Mouse (Mus musculus) forebrain, embryonic 11.5 days (tissue): ENCODE results near the gene Cdhr2. TPM values are rescaled to one million over a fixed set of nuclear protein-coding genes. Genes with fewer than 3 reads are reported as not detected.

Experiments
- ATAC-seq: fragments of 200-750 bp; cut with Nextera tagmentation; replicated peaks from 2 replicates; pipeline ENCODE4 v1.8.0; 2017; ENCODE audit warnings: moderate TSS enrichment; ENCODE audit not compliant: low FRiP score
- DNase-seq: peaks from one replicate; pipeline ENCODE4 v3.0.0-alpha.2; 2017; ENCODE audit warnings: low spot score
- H3K27ac ChIP-seq: fragments of 300-500 bp; sonication (generic); 2 replicates; pipeline ENCODE4 v1.5.1; 2014; ENCODE audit warnings: low read depth, low read length
- H3K27me3 ChIP-seq: fragments of 300-500 bp; sonication (generic); 2 replicates; pipeline ENCODE4 v1.6.1; 2014; ENCODE audit warnings: mild to moderate bottlenecking, low read length, mixed read lengths; ENCODE audit not compliant: control insufficient read depth, insufficient read depth
- H3K36me3 ChIP-seq: fragments of 300-500 bp; sonication (generic); 2 replicates; pipeline ENCODE4 v1.6.1; 2014; ENCODE audit warnings: mild to moderate bottlenecking, low read length, moderate library complexity, mixed read lengths; ENCODE audit not compliant: control insufficient read depth, insufficient read depth
- H3K4me1 ChIP-seq: fragments of 300-500 bp; sonication (generic); replicated peaks from 2 replicates; pipeline ENCODE4 v1.6.1; 2014; ENCODE audit warnings: low read length, mixed read lengths; ENCODE audit not compliant: control insufficient read depth, insufficient read depth
- H3K4me2 ChIP-seq: fragments of 300-500 bp; sonication (generic); 2 replicates; pipeline ENCODE4 v1.6.1; 2014; ENCODE audit warnings: low read depth, mild to moderate bottlenecking, low read length, moderate library complexity, mixed read lengths; ENCODE audit not compliant: severe bottlenecking
- H3K4me3 ChIP-seq: fragments of 300-500 bp; sonication (generic); 2 replicates; pipeline ENCODE4 v1.5.1; 2014; ENCODE audit warnings: low read depth, low read length
- H3K9ac ChIP-seq: fragments of 300-500 bp; sonication (generic); 2 replicates; pipeline ENCODE4 v1.6.1; 2014; ENCODE audit warnings: low read length
- H3K9me3 ChIP-seq: fragments of 300-500 bp; sonication (generic); 2 replicates; pipeline ENCODE4 v1.6.1; 2016; ENCODE audit warnings: low read length, mixed read lengths; ENCODE audit not compliant: control insufficient read depth
- WGBS: fragments of 180-500 bp; shearing (Covaris S2); extraction: QIAGEN DNeasy Blood & Tissue Kit; methylation state at CpG from one replicate; pipeline ENCODE4 v1.1.7; 2014; 5-methylcytosine and 5-hydroxymethylcytosine counted together
- polyA plus RNA-seq: library from polyadenylated mRNA; unstranded; fragments of >200 nt; fragmentation: Nextera tagmentation; extraction: Ambion mirVana; gene quantifications from 2 replicates; pipeline ENCODE4 v1.2.1, GENCODE M21; 2014

Cdhr2 gene
- polyA plus RNA-seq, 1 experiment from 2014 or later = not detected

DNA sequence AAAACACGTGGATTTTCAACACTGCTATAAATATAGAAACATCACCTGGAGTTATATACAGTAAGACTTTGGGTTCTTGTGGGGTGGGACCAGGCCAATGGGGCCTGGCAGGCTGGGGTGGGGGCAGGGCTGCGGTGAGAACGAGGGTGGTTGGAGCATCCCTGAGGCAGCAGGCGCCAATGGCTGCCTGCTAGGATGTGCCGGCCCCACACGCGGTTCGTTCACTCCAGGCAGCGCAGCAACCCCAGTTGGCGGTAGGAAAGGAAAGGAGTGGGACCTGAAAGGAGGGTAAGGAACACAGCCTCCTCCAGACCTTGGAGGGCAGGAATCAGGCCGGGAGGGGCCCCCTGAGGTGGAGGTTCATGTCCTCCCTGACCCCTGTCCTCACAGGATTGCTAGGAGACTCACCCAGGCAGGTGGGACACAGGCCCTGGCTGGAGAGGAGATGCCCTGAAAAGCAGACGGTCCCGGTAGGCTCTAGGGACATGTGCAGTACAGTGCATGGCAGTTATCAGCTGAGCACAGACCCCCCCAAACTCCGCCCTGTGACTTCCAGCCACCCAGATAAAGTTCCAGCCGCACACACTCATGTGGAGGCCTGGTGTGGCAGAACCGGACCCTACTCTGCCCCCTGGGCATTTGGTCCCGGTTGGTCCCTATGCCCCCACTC, 20.9 kb upstream of the Cdhr2 start:
- Histone ChIP-seq H3K36me3 (peaks cover 27% of the 10 kb centered on the region), H3K4me1 (peaks cover 5% of the 10 kb centered on the region), H3K4me3 (no peak overlapping the region), H3K9ac (no peak overlapping the region), H3K4me2 (no peak overlapping the region), H3K27me3 (no peaks in the 10 kb centered on the region), H3K9me3 (no peaks in the 10 kb centered on the region), H3K27ac (no peak overlapping the region)
- 85% methylated on average over 17 of the region's 17 CpGs for WGBS
- ATAC-seq (no peak; the same call in 1 of the 2 replicates), DNase-seq (no peak)

DNA sequence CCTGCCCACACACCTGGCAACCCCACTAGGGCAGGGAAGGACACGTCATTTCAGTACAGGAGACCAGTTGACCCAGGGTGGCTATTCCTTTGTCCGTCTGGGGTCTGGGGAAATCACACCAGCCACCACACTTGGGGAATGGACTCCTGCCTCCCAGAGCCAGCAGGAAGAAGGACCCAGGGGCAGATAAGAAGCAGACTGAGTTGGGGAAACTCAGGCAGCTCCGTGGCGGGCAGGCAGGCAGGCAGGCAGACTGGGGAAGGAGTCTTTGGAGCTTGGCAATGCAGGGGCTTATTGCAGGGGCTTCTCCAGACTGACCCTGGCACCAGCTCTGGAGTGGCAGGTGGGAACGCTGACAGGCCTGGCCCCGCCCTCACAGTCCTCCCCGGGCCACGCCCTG, 20.0 kb upstream of the Cdhr2 start:
- Histone ChIP-seq H3K4me3 (no peak overlapping the region), H3K36me3 (peaks cover 27% of the 10 kb centered on the region), H3K27me3 (no peaks in the 10 kb centered on the region), H3K27ac (no peak overlapping the region), H3K4me2 (no peak overlapping the region), H3K9ac (no peak overlapping the region), H3K4me1 (peaks cover 11% of the 10 kb centered on the region), H3K9me3 (no peaks in the 10 kb centered on the region)
- no peak for DNase-seq
- WGBS = 88% methylated on average over 8 of the region's 8 CpGs
- ATAC-seq = no peak

DNA sequence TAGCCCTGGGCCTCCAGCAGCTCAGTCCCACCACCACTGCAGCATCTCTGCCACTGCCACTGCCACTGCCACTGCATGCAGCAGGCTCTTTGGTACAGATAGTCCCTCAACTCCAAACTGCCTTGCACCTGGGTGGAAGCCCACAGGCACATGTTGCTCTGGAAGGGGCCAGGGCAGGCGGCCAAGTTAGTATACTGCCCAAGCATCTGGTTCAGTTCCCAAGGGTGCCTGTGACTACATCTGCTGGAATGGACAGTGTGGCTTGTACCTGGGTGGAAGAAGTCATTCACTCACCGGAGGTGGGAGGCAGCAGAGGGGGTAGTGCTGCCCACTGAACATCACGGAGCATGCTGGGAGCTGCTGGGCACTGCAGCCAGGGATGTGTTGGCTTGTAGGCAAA, 18.0 kb upstream of the Cdhr2 start:
- no peak overlapping the region for H3K9ac ChIP-seq
- no peak overlapping the region for H3K4me2 ChIP-seq
- 98% methylated on average over 3 of the region's 3 CpGs for WGBS
- no peak overlapping the region for H3K27ac ChIP-seq
- DNase-seq (no peak), ATAC-seq (no peak)
- no peaks in the 10 kb centered on the region for H3K9me3 ChIP-seq
- no peaks in the 10 kb centered on the region for H3K27me3 ChIP-seq
- H3K4me3 ChIP-seq = no peak overlapping the region
- H3K4me1 ChIP-seq = peaks cover 11% of the 10 kb centered on the region
- peaks cover 27% of the 10 kb centered on the region for H3K36me3 ChIP-seq

DNA sequence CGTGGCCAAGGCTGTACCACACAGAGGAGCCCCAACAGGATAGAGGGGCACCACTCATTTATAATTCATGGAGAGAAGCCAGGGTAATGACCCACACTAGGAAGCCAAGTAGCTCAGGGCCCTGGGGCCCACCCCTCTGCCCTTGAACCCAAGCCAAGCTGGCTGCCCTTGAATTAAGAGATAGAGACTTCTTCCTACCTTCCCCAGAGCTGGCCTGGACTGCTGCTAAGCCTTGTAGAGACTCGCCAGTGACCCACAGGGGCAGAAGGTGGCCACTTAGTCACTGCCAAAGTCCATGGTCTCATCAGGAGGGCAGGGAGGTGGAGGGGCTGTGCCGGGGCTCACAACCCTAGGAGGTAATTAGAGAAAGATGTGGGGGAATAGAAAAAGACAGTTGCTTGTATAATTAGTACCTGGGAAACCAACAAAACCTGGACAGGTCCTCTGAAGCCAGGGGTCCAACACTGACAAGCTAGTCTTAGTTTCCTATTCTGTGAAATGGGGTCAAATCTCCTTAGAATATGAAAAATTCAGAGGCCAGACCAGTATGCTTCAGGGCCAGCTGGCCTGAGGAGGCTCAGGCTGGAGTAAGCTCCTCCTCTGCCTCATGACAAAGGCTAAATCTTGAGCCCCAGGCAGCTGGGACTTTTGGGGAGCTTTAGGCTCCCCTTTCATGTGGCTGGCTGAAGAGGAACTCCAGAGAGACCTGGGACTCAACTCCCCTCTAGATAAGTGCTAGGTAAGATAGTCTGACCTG, 16.9 kb upstream of the Cdhr2 start:
- peaks cover 11% of the 10 kb centered on the region for H3K4me1 ChIP-seq
- H3K27ac ChIP-seq = no peak overlapping the region
- peaks cover 27% of the 10 kb centered on the region for H3K36me3 ChIP-seq
- no peak for ATAC-seq
- WGBS = 71% methylated on average over 3 of the region's 3 CpGs
- H3K27me3 ChIP-seq = no peaks in the 10 kb centered on the region
- no peak overlapping the region for H3K4me2 ChIP-seq
- no peaks in the 10 kb centered on the region for H3K9me3 ChIP-seq
- DNase-seq = no peak
- no peak overlapping the region for H3K4me3 ChIP-seq
- no peak overlapping the region for H3K9ac ChIP-seq

DNA sequence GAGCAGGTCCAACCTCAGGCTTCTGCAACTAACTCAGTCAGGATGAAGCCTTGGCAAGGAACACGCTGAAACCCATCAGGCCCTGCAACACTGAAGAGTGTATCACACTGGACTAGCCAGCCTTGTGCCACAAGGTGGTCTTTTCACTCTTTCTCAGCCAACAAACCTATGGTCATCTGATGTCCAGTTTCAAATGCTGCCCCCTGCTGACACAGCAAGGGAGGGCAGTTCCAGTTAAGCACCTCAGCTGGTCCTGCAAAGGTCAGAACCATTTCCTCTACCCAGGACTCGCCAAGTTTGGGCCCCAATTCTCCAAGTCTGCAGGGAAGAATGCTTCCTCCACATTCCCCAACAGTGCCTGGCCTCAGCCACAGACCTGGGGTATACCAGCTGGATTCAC, 16.1 kb upstream of the Cdhr2 start:
- peaks cover 11% of the 10 kb centered on the region for H3K4me1 ChIP-seq
- no peaks in the 10 kb centered on the region for H3K9me3 ChIP-seq
- DNase-seq = peak; percentile 71
- H3K27ac ChIP-seq = no peak overlapping the region
- peak overlapping the region; percentile 95 for H3K4me3 ChIP-seq
- H3K9ac ChIP-seq = peak overlapping the region; percentile 99
- H3K4me2 ChIP-seq = peak overlapping the region; percentile 87
- no peak for ATAC-seq
- peaks cover 25% of the 10 kb centered on the region for H3K36me3 ChIP-seq
- H3K27me3 ChIP-seq = no peaks in the 10 kb centered on the region
- WGBS = 35% methylated on average over 2 of the region's 2 CpGs

DNA sequence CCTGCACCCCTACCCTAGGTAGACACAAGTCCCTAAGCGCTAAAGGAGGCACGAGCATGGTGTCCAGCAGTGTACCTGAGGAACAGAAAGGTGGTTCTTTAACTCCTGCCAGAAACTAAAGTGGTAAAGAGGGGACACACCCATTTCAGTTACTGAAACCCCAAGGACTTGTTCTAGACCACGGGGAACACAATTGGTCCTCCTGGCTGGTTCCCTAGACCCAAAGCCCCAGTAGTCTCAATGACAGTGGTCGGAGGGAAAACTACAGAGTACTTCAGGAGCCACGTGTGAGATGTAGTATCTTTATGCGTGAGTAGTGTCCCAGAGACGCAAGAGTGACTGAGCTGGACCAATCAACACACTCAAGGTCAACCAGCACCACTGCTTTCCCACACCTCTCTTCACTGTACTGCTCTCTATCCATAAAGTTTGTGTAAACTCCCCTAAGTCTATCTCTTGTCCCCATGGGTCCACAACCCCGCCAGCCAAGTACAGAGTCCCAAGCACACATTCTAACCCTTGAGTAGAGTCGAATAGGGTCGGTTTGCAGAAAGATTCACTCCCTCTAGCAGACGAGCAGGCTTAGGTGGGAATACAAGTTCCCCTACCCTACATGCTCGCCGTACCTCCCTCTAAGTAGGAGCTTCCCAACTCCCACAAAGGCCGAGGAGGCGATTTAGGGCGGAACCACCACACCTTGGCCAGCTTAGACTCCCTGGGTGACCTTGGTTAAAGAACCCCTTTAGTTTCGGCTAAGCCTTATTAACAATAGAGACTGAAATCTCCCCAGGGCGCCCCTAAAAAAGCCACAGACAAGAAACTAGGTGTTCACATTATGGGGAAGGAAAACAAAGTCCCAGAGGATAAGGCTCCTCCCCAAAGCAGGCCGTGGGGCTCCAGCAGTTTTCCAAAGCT, 14.9 kb upstream of the Cdhr2 start:
- peaks cover 18% of the 10 kb centered on the region for H3K36me3 ChIP-seq
- no peaks in the 10 kb centered on the region for H3K27me3 ChIP-seq
- H3K9me3 ChIP-seq = no peaks in the 10 kb centered on the region
- WGBS = 9% methylated on average over 19 of the region's 19 CpGs
- DNase-seq (peak; percentile 61), ATAC-seq (no peak)
- H3K4me1 ChIP-seq = peaks cover 11% of the 10 kb centered on the region
- peak overlapping the region; percentile 99 for H3K9ac ChIP-seq
- peak overlapping the region; percentile 95 for H3K4me3 ChIP-seq
- peak overlapping the region; percentile 96 for H3K27ac ChIP-seq
- H3K4me2 ChIP-seq = peak overlapping the region; percentile 87

DNA sequence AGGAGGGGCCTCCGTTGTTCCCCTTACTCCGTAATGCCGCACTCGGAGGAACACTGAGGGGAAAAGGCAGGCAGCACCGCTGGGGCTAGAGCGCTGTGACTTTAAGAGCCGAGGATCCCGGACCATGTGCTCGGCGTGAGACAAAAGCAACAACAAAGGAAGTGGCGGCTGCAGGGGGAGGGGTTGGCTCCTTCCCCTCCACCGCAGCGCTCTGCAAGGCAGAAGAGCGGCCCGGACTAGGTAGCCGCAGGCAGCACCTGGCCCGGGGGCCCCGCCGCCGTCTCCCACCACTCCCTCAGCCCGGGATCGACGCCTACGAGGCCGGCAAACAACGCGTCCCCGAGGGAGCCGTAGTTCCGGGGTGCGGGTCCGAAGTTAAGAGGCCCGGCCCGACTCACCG, 14.2 kb upstream of the Cdhr2 start:
- Histone ChIP-seq H3K4me3 (peak overlapping the region; percentile 95), H3K27ac (peak overlapping the region; percentile 96), H3K4me1 (peaks cover 15% of the 10 kb centered on the region), H3K4me2 (peak overlapping the region; percentile 87), H3K36me3 (peaks cover 14% of the 10 kb centered on the region), H3K9ac (peak overlapping the region; percentile 99), H3K27me3 (no peaks in the 10 kb centered on the region), H3K9me3 (no peaks in the 10 kb centered on the region)
- DNase-seq = peak; percentile 90
- ATAC-seq = peak; percentile 72
- WGBS = under 1% methylated on average over 32 of the region's 35 CpGs

DNA sequence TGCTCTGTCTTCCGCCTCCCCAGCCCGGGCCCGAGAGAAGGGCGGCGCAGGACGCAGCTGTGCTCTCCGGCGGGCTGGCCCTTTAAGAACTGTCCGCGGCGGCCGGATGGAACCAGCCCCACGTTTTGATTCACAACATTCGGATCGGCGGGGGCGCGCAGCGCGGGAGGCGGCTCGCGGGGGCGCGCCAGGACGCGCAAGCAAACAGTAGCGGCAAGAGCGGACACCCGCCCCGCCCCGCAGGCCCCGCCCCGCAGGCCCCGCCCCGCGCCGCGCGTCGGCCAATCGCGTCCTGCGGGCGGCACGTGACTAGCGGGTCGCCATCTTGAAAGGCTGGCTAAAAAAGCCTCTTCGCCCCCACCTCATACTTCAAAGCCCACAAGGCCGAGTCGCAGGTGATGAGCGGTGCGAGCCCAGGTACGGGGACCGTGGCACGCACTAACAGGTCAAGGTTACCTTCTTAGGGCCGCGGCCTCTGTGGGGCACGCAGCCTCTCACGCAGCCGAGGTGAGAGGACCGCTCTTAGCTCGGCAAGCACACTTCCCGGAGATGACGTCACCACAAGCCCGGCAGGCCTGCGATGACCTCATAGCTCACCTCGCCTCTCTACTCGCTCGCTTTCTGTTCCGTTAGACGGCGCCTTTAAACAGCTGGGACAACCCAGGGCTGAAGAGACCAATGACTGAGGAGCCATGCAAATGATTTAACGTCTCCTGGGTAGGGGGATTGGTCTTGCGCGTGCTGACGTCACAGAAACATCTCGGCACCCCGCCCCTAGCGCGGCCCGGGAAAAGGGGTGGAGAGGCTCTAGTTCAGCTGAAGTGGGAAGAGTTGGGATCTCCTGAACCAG, 13.5 kb upstream of the Cdhr2 start:
- H3K27me3 ChIP-seq = no peaks in the 10 kb centered on the region
- peaks cover 8% of the 10 kb centered on the region for H3K36me3 ChIP-seq
- peak overlapping the region; percentile 96 for H3K27ac ChIP-seq
- peak; percentile 99 for DNase-seq
- ATAC-seq = peak; percentile 88
- H3K9ac ChIP-seq = peak overlapping the region; percentile 99
- H3K9me3 ChIP-seq = no peaks in the 10 kb centered on the region
- peaks cover 21% of the 10 kb centered on the region for H3K4me1 ChIP-seq
- H3K4me3 ChIP-seq = peak overlapping the region; percentile 95
- under 1% methylated on average over 73 of the region's 82 CpGs for whole genome bisulfite sequencing
- peak overlapping the region; percentile 87 for H3K4me2 ChIP-seq
